Mouse (Mus musculus) G1E (cell line): ENCODE results near the gene Uba1.

Source experiments
- CTCF ChIP-seq: IDR thresholded peaks from 2 replicates; pipeline ENCODE4 v1.5.1; 2012; ENCODE audit warnings: low read depth, low read length, inconsistent platforms, mixed read lengths
- POLR2AphosphoS5 ChIP-seq: IDR thresholded peaks from 2 replicates; pipeline ENCODE4 v1.6.1; 2012; ENCODE audit warnings: low read depth, low read length, inconsistent platforms; ENCODE audit not compliant: insufficient replicate concordance
- TAL1 ChIP-seq: conservative IDR thresholded peaks from 2 replicates; pipeline ENCODE4 v1.6.1; 2012; ENCODE audit warnings: low read depth, low read length, inconsistent platforms, mixed read lengths

GRCm38 (mm10) chrX:20692616-20693015 is 34.5 kb downstream of the Uba1 start:
- no peak for TF ChIP-seq CTCF
- TF ChIP-seq TAL1, result no peak
- no peak for TF ChIP-seq POLR2AphosphoS5
